Mouse (Mus musculus): ENCODE data around the gene Cytip. TPM values are rescaled to one million over a fixed set of nuclear protein-coding genes. Genes with fewer than 3 reads are reported as not detected.
A peak's percentile ranks its signal among the peaks of the same experiment; 100 is the strongest.

Cytip gene
- 16.5 and 31.0 TPM in 2 replicates for polyA plus RNA-seq (2012; rRNA removed)

GRCm38 (mm10) chr2:58195346-58195745, at the start of gene Cytip:
Cytip (minus strand) TSS chr2:58195532.
- DNase-seq (ENCODE audit: low read depth, low spot score) = peak; percentile 65
- 33% methylated on average over 4 of the region's 4 CpGs for whole genome bisulfite sequencing

GRCm38 (mm10) chr2:58240639-58241038, 45.3 kb upstream of the Cytip start:
- WGBS = 83% methylated on average over 4 of the region's 4 CpGs
- DNase-seq (ENCODE audit: low read depth, low spot score) = no peak

- 69% methylated on average over 2 of the region's 2 CpGs for WGBS
- no peak for DNase-seq (ENCODE audit: low read depth, low spot score)
Observed at GRCm38 (mm10) chr2:58237487-58237886, 42.2 kb upstream of the Cytip start.

- DNase-seq (ENCODE audit: low read depth, low spot score) = no peak
- WGBS = 38% methylated on average over 6 of the region's 6 CpGs
Observed at GRCm38 (mm10) chr2:58199442-58199841, 4.1 kb upstream of the Cytip start.

- no peak for DNase-seq (ENCODE audit: low read depth, low spot score)
- WGBS = 53% methylated on average over 1 of the region's 1 CpGs
Observed at GRCm38 (mm10) chr2:58196880-58197279, 1.5 kb upstream of the Cytip start.

GRCm38 (mm10) chr2:58194422-58195115, 763 bp downstream of the Cytip start:
- whole genome bisulfite sequencing = 62% methylated on average over 10 of the region's 10 CpGs

GRCm38 (mm10) chr2:58192160-58192559, 3.2 kb downstream of the Cytip start:
- WGBS = 41% methylated on average over 5 of the region's 5 CpGs
- no peak for DNase-seq (ENCODE audit: low read depth, low spot score)

More at GRCm38 (mm10) chr2:58194422-58195115, 763 bp downstream of the Cytip start:
- DNase-seq (ENCODE audit: low read depth, low spot score) = no peak

GRCm38 (mm10) chr2:58189501-58189900, 5.8 kb downstream of the Cytip start:
- 64% methylated on average over 4 of the region's 4 CpGs for WGBS

GRCm38 (mm10) chr2:58188903-58189302, 6.4 kb downstream of the Cytip start:
- no peak for DNase-seq (ENCODE audit: low read depth, low spot score)
- 33% methylated on average over 1 of the region's 1 CpGs for WGBS

More at GRCm38 (mm10) chr2:58189501-58189900, 5.8 kb downstream of the Cytip start:
- DNase-seq (ENCODE audit: low read depth, low spot score) = no peak

- 34% methylated on average over 8 of the region's 8 CpGs for WGBS
- no peak for DNase-seq (ENCODE audit: low read depth, low spot score)
Observed at GRCm38 (mm10) chr2:58187310-58188051, 7.9 kb downstream of the Cytip start.

GRCm38 (mm10) chr2:58184197-58184596, 11.1 kb downstream of the Cytip start:
- no peak for DNase-seq (ENCODE audit: low read depth, low spot score)
- 77% methylated on average over 2 of the region's 2 CpGs for WGBS

- no peak for DNase-seq (ENCODE audit: low read depth, low spot score)
- 83% methylated on average over 2 of the region's 2 CpGs for WGBS
Observed at GRCm38 (mm10) chr2:58183658-58184057, 11.7 kb downstream of the Cytip start.

GRCm38 (mm10) chr2:58180776-58181175, 14.6 kb downstream of the Cytip start:
- WGBS = 39% methylated on average over 1 of the region's 1 CpGs
- no peak for DNase-seq (ENCODE audit: low read depth, low spot score)

- 27% methylated on average over 1 of the region's 1 CpGs for WGBS
- DNase-seq (ENCODE audit: low read depth, low spot score) = no peak
Observed at GRCm38 (mm10) chr2:58179056-58179455, 16.3 kb downstream of the Cytip start.

GRCm38 (mm10) chr2:58175392-58176291, 19.7 kb downstream of the Cytip start:
- no peak for DNase-seq (ENCODE audit: low read depth, low spot score)
- WGBS = 26% methylated on average over 8 of the region's 8 CpGs

- WGBS = 70% methylated on average over 9 of the region's 9 CpGs
- no peak for DNase-seq (ENCODE audit: low read depth, low spot score)
Observed at GRCm38 (mm10) chr2:58174476-58175286, 20.7 kb downstream of the Cytip start.

- DNase-seq (ENCODE audit: low read depth, low spot score) = no peak
- WGBS = 89% methylated on average over 3 of the region's 3 CpGs
Observed at GRCm38 (mm10) chr2:58172963-58173362, 22.4 kb downstream of the Cytip start.

GRCm38 (mm10) chr2:58169173-58169572, 26.2 kb downstream of the Cytip start:
- no peak for DNase-seq (ENCODE audit: low read depth, low spot score)
- 92% methylated on average over 2 of the region's 2 CpGs for WGBS

- 71% methylated on average over 3 of the region's 3 CpGs for WGBS
- DNase-seq (ENCODE audit: low read depth, low spot score) = no peak
Observed at GRCm38 (mm10) chr2:58167654-58168053, 27.7 kb downstream of the Cytip start.
